7 mouse cellular contexts compared by ENCODE assay signal in genomic region chr3:33955854-33956624, GRCm38 (mm10).
A peak's percentile ranks its signal among the peaks of the same experiment; 100 is the strongest.
DNase-seq lines count a peak whose midpoint lies in the region; ATAC-seq lines count a peak whose summit lies in the region.

No protein-coding gene starts in this region.

- peaks cover 5% of the 10 kb centered on the region for H3K4me1 ChIP-seq in intestine, embryonic 15.5 days (replicated peaks)

- 0 out of 2 replicates have a peak overlapping the region, but pooled peaks have one; percentile 11 for H3K4me3 ChIP-seq in intestine, embryonic 15.5 days (replicated peaks)

- peak; percentile 87 for ATAC-seq in intestine, embryonic 15.5 days

- no peak overlapping the region for H3K27ac ChIP-seq in intestine, embryonic 15.5 days

- no peak overlapping the region for H3K9ac ChIP-seq in intestine, embryonic 15.5 days

- 2% methylated on average over 19 of the region's 19 CpGs for WGBS in intestine, embryonic 15.5 days

- intact Hi-C loops in left cerebral cortex, postnatal 14 days (cut with DNase I): loop anchor here (5.0 to 10.0 kb wide), 2 partner anchors 241 to 1529 kb away; no protein-coding TSS in a partner anchor

- H3K9me3 ChIP-seq in intestine, embryonic 15.5 days: no peaks in the 10 kb centered on the region

- peak; percentile 58 for DNase-seq in adrenal gland, adult 8-10 months
- peak; percentile 63 for DNase-seq in embryo, embryonic 11.5 days (ENCODE audit: low read depth, low spot score)
- DNase-seq in gastrocnemius, postnatal 4 days (ENCODE audit: low spot score in 2 of 2): peak; percentile 31 to 56
- DNase-seq in left cerebral cortex, postnatal 14 days (ENCODE audit: low spot score in 2 of 2): peak; percentile 69 to 79
- peak; percentile 81 for DNase-seq in mesoderm, embryonic 11.5 days (ENCODE audit: low read depth, low spot score)
- DNase-seq in right cerebral cortex, postnatal 36 days (ENCODE audit: low spot score in 2 of 2): peak; percentile 31 to 35

- peak overlapping the region; percentile 51 for H3K4me2 ChIP-seq in intestine, embryonic 15.5 days (replicated peaks)

- no peaks in the 10 kb centered on the region for H3K36me3 ChIP-seq in intestine, embryonic 15.5 days

- H3K27me3 ChIP-seq in intestine, embryonic 15.5 days (replicated peaks): no peaks in the 10 kb centered on the region; the same call in 1 of the 2 replicates
